Mouse (Mus musculus) embryonic facial prominence, embryonic 13.5 days (tissue): ENCODE results near the gene Efnb2. TPM values are rescaled to one million over a fixed set of nuclear protein-coding genes. Genes with fewer than 3 reads are reported as not detected.
A peak's percentile ranks its signal among the peaks of the same experiment; 100 is the strongest.

Experiments
- ATAC-seq: fragments of 200-750 bp; cut with Nextera tagmentation; 2 replicates; pipeline ENCODE4 v1.8.0; 2017; ENCODE audit warnings: low read depth; ENCODE audit not compliant: insufficient number of reproducible peaks, insufficient read depth, low FRiP score, low TSS enrichment
- H3K27ac ChIP-seq: fragments of 300-500 bp; sonication (generic); 2 replicates; pipeline ENCODE4 v1.5.1; 2015; ENCODE audit warnings: moderate library complexity, mild to moderate bottlenecking, inconsistent platforms
- H3K27me3 ChIP-seq: fragments of 300-500 bp; sonication (generic); 2 replicates; pipeline ENCODE4 v1.6.1; 2015; ENCODE audit warnings: mild to moderate bottlenecking, inconsistent platforms
- H3K36me3 ChIP-seq: fragments of 300-500 bp; sonication (generic); 2 replicates; pipeline ENCODE4 v1.6.1; 2015; ENCODE audit warnings: mild to moderate bottlenecking, inconsistent platforms
- H3K4me1 ChIP-seq: fragments of 300-500 bp; sonication (generic); 2 replicates; pipeline ENCODE4 v1.6.1; 2015; ENCODE audit warnings: inconsistent platforms
- H3K4me2 ChIP-seq: fragments of 300-500 bp; sonication (generic); 2 replicates; pipeline ENCODE4 v1.6.1; 2015; ENCODE audit warnings: moderate library complexity, mild to moderate bottlenecking, inconsistent platforms
- H3K4me3 ChIP-seq: fragments of 300-500 bp; sonication (generic); 2 replicates; pipeline ENCODE4 v1.5.1; 2015; ENCODE audit warnings: mild to moderate bottlenecking, inconsistent platforms
- H3K9ac ChIP-seq: fragments of 300-500 bp; sonication (generic); 2 replicates; pipeline ENCODE4 v1.6.1; 2015; ENCODE audit warnings: mild to moderate bottlenecking, inconsistent platforms
- H3K9me3 ChIP-seq: fragments of 300-500 bp; sonication (generic); 2 replicates; pipeline ENCODE4 v1.6.1; 2016; ENCODE audit warnings: inconsistent platforms
- WGBS: fragments of 180-500 bp; shearing (Covaris S2); methylation state at CpG from one replicate; pipeline ENCODE4 v1.1.7; 2015; ENCODE audit warnings: mixed read lengths; 5-methylcytosine and 5-hydroxymethylcytosine counted together
- polyA plus RNA-seq: library from polyadenylated mRNA; unstranded; fragments of >200 nt; fragmentation: Nextera tagmentation; extraction: Ambion mirVana; gene quantifications from 2 replicates; pipeline ENCODE4 v1.2.1, GENCODE M21; 2015

Gene Efnb2
- polyA plus RNA-seq: 30.9 and 37.1 TPM in 2 replicates

GRCm38 (mm10) chr8:8661103-8661758 is at the start of gene Efnb2:
Efnb2 (minus strand) TSS chr8:8661242.
- 0% methylated on average over 59 of the region's 70 CpGs for WGBS
- Histone ChIP-seq H3K4me1 (peaks cover 21% of the 10 kb centered on the region), H3K27me3 (no peaks in the 10 kb centered on the region), H3K9ac (peak within 1 kb of the TSS; percentile 98), H3K4me3 (peak within 1 kb of the TSS; percentile 95), H3K36me3 (peaks cover 8% of the 10 kb centered on the region), H3K9me3 (no peaks in the 10 kb centered on the region), H3K27ac (peak within 1 kb of the TSS; percentile 89), H3K4me2 (peak within 1 kb of the TSS; percentile 86)
- peak; percentile 93 for ATAC-seq

DNA sequence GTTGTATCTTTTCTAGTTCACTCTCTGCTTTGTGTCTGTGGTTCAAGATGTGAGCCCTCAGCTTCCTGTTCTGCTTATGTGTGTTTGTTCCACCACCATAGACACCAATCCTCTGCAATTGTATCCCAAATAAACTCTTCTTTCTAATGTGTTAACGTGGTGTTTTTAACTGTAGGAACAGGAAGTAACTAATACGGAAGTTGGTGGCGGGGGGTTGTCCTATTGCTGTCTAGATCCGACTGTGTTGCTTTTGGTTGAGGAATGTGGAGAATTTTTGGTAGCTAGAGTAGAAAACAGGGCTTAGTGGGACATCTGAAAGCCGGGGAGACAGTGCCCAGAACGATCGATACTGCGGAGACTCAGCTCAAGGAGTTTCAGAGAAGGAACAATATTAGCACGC is 43.8 kb upstream of the Efnb2 start:
- Histone ChIP-seq H3K4me1 (no peaks in the 10 kb centered on the region), H3K9ac (no peak overlapping the region), H3K36me3 (no peaks in the 10 kb centered on the region), H3K27ac (no peak overlapping the region), H3K9me3 (no peaks in the 10 kb centered on the region), H3K27me3 (no peaks in the 10 kb centered on the region), H3K4me2 (no peak overlapping the region), H3K4me3 (no peak overlapping the region)
- WGBS: 74% methylated on average over 9 of the region's 9 CpGs
- no peak for ATAC-seq

- Histone ChIP-seq H3K4me2 (no peak overlapping the region), H3K36me3 (no peaks in the 10 kb centered on the region), H3K27me3 (no peaks in the 10 kb centered on the region), H3K4me3 (no peak overlapping the region), H3K27ac (no peak overlapping the region), H3K9ac (no peak overlapping the region), H3K4me1 (no peaks in the 10 kb centered on the region), H3K9me3 (no peaks in the 10 kb centered on the region)
- ATAC-seq: no peak
- 71% methylated on average over 2 of the region's 2 CpGs for WGBS
These were observed 42.6 kb upstream of the Efnb2 start for GRCm38 (mm10) chr8:8703668-8704067.

- Histone ChIP-seq H3K27me3 (no peaks in the 10 kb centered on the region), H3K4me2 (no peak overlapping the region), H3K9ac (no peak overlapping the region), H3K36me3 (no peaks in the 10 kb centered on the region), H3K27ac (no peak overlapping the region), H3K4me1 (no peaks in the 10 kb centered on the region), H3K9me3 (no peaks in the 10 kb centered on the region), H3K4me3 (no peak overlapping the region)
- ATAC-seq: no peak
- WGBS: 94% methylated on average over 10 of the region's 10 CpGs
These were observed 39.8 kb upstream of the Efnb2 start for GRCm38 (mm10) chr8:8700821-8701220.

GRCm38 (mm10) chr8:8700229-8700628 is 39.2 kb upstream of the Efnb2 start:
- H3K36me3 ChIP-seq: no peaks in the 10 kb centered on the region

GRCm38 (mm10) chr8:8690146-8691092 is 29.4 kb upstream of the Efnb2 start, which contains the start of gene Arglu1:
Arglu1 (minus strand) TSS chr8:8690521.
- H3K27me3 ChIP-seq: no peaks in the 10 kb centered on the region
- peak; percentile 91 for ATAC-seq
- no peaks in the 10 kb centered on the region for H3K9me3 ChIP-seq
- peak within 1 kb of the TSS; percentile 100 for H3K9ac ChIP-seq
- under 1% methylated on average over 65 of the region's 81 CpGs for WGBS
- H3K36me3 ChIP-seq: no peaks in the 10 kb centered on the region
- H3K27ac ChIP-seq: peak within 1 kb of the TSS; percentile 98
- peak within 1 kb of the TSS; percentile 71 for H3K4me2 ChIP-seq
- peaks cover 33% of the 10 kb centered on the region for H3K4me1 ChIP-seq
- peak within 1 kb of the TSS; percentile 89 for H3K4me3 ChIP-seq

More at GRCm38 (mm10) chr8:8700229-8700628, 39.2 kb upstream of the Efnb2 start:
- ATAC-seq: no peak
- Histone ChIP-seq H3K4me3 (no peak overlapping the region), H3K9ac (no peak overlapping the region), H3K27me3 (no peaks in the 10 kb centered on the region), H3K27ac (no peak overlapping the region), H3K4me1 (no peaks in the 10 kb centered on the region), H3K4me2 (no peak overlapping the region), H3K9me3 (no peaks in the 10 kb centered on the region)
- WGBS: 75% methylated on average over 4 of the region's 4 CpGs

DNA sequence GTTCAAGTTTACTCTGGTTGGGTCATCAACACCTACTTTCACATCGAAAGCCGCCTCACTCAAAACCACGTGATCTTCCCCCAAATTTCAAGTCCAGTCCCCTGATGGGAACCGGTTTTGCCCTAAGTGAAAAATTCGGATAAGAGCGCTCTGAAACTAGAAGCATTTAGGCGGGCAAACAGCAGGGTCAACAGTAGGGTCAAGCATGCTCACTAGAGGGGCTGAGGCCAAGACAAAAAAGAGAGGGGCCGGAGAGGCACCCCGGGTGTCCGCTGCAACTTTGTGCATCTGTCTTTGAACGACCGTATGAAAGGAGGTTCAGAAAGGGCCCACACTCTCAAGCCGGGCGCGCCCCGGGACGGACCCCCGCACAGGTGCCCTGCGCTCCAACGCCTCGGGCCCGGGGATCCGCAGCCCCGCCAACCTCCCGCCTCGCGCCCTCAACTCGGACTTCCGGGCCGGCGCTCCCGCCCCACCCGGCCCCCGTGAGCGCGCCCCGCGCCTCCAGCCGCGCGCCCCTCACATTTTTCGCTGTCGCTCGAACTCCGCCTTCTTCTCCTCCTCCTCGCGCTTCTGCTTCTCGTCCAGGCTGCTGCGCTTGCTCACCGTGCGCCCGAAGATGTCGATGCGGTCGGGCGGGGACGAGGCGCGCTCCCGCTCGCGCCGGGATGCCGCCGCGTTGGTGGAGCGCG is 28.6 kb upstream of the Efnb2 start:
- Histone ChIP-seq H3K9me3 (no peaks in the 10 kb centered on the region), H3K4me2 (peak overlapping the region; percentile 71), H3K4me3 (peak overlapping the region; percentile 89), H3K27me3 (no peaks in the 10 kb centered on the region), H3K9ac (peak overlapping the region; percentile 100), H3K27ac (peak overlapping the region; percentile 98), H3K36me3 (no peaks in the 10 kb centered on the region), H3K4me1 (peaks cover 34% of the 10 kb centered on the region)
- ATAC-seq: peak; percentile 76
- WGBS: under 1% methylated on average over 68 of the region's 68 CpGs

DNA sequence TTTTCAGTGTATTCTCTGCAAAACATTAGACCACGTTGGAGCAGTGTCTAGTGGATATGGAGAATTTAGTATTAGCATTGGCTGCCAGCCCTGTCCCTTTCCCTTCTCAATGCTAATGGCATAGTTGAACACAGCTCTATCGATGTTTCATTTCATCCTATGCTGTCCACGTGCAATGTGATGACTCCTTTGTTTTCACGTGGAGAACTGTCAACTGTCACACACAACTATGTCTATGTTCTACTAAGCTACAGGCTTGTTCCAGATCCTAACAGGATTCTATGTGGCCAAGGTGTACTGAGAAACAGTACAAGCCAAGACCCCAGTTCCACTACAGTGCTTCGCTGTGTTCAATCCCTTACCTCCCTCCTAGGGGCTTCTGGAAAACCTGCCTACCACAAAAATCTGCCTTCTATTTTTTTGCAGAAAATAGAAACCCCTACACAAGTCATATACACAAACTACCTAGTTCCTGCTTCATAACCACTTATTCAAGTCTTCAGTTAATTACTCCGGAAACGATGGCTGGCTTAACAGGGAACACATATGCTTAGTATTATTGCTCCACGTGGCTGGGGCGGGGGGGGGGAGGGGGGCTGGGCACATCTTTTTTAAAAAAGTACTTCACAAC is 27.9 kb upstream of the Efnb2 start:
- H3K9ac ChIP-seq: peak overlapping the region; percentile 100
- no peaks in the 10 kb centered on the region for H3K27me3 ChIP-seq
- peaks cover 34% of the 10 kb centered on the region for H3K4me1 ChIP-seq
- ATAC-seq: no peak
- 0 out of 2 replicates have a peak overlapping the region, but pooled peaks have one; percentile 98 for H3K27ac ChIP-seq
- no peaks in the 10 kb centered on the region for H3K9me3 ChIP-seq
- no peaks in the 10 kb centered on the region for H3K36me3 ChIP-seq
- H3K4me3 ChIP-seq: peak overlapping the region; percentile 89
- WGBS: 10% methylated on average over 9 of the region's 9 CpGs
- H3K4me2 ChIP-seq: peak overlapping the region; percentile 71

- no peak overlapping the region for H3K27ac ChIP-seq
- no peak overlapping the region for H3K4me3 ChIP-seq
- 83% methylated on average over 2 of the region's 2 CpGs for WGBS
- H3K9me3 ChIP-seq: no peaks in the 10 kb centered on the region
- H3K27me3 ChIP-seq: no peaks in the 10 kb centered on the region
- H3K36me3 ChIP-seq: peaks cover 28% of the 10 kb centered on the region
- H3K9ac ChIP-seq: no peak overlapping the region
- no peak overlapping the region for H3K4me2 ChIP-seq
- no peak for ATAC-seq
- peaks cover 34% of the 10 kb centered on the region for H3K4me1 ChIP-seq
These were observed 24.5 kb upstream of the Efnb2 start for GRCm38 (mm10) chr8:8685517-8685916.

DNA sequence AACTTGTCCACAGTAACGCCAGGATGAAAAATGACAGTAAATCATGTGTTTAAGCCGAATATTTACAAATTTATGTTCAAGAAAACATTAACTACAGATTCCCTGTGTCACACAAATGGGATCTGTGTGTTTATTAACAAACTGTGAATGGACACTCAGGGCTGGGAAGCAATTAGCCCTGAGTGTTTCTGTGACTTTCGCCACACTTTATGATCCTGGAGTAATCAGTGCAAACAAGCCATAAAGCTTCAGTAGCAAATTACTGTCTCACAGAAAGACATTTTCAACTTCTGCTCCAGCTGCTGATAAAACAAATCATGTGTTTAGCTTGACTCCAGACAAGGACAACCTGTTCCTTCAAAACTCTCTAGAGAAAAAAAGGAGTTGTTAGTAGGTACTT is 21.7 kb upstream of the Efnb2 start:
- ATAC-seq: no peak
- H3K36me3 ChIP-seq: peaks cover 45% of the 10 kb centered on the region

DNA sequence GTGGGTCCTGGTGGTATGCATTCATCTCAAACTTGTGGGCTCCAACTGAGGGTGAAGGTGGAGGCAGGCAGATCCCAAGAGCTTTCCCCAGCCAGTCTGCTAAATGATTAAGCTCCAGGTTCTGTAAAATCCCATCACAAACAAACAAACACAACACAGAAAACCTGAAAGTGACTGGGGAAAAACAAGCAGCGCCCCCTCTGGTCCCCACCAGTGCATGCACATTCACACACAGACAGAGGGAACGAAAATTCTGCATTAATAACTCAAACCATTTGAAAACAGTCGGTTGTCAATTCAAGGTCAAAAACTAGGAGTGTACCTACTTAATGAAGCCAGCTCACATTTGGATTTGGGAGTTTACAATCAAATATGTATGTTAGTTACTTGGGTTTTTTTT is 17.2 kb upstream of the Efnb2 start:
- Histone ChIP-seq H3K36me3 (peaks cover 75% of the 10 kb centered on the region), H3K9me3 (no peaks in the 10 kb centered on the region), H3K4me2 (no peak overlapping the region), H3K27ac (no peak overlapping the region), H3K4me3 (no peak overlapping the region), H3K4me1 (0 out of 2 replicates have a peak, but pooled peaks cover 3% of the 10 kb centered on the region), H3K9ac (no peak overlapping the region), H3K27me3 (no peaks in the 10 kb centered on the region)
- WGBS: 89% methylated on average over 3 of the region's 3 CpGs
- ATAC-seq: no peak

More for the DNA sequence above, 21.7 kb upstream of the Efnb2 start:
- H3K4me2 ChIP-seq: no peak overlapping the region
- H3K4me3 ChIP-seq: no peak overlapping the region
- H3K9me3 ChIP-seq: no peaks in the 10 kb centered on the region
- H3K27ac ChIP-seq: no peak overlapping the region
- H3K27me3 ChIP-seq: no peaks in the 10 kb centered on the region
- 88% methylated on average over 3 of the region's 3 CpGs for WGBS
- peaks cover 21% of the 10 kb centered on the region for H3K4me1 ChIP-seq
- no peak overlapping the region for H3K9ac ChIP-seq
